ENCODE assay signal across 27 mouse cellular contexts in genomic region chr14:25412811-25413210, GRCm38 (mm10).
"Had no signal": no experiment of that assay in that cellular context is flagged by ENCODE, and none has a peak within 500 bp of the region (broad histone marks: within the 10 kb centered on the region; RNA-seq: fewer than 3 reads in every experiment).

No protein-coding gene starts in this region.

- H3K9me3 ChIP-seq: heart, embryonic 13.5 days; heart, embryonic 15.5 days; hindbrain, embryonic 10.5 days; hindbrain, embryonic 12.5 days; intestine, embryonic 15.5 days; limb, embryonic 13.5 days; limb, embryonic 15.5 days; liver, embryonic 12.5 days had no signal

- H3K27me3 ChIP-seq: heart, embryonic 13.5 days; heart, embryonic 15.5 days; hindbrain, embryonic 12.5 days; intestine, embryonic 15.5 days; limb, embryonic 13.5 days; limb, embryonic 15.5 days; liver, embryonic 12.5 days had no signal

- DNase-seq: gastrocnemius, adult 2 months; gastrocnemius, postnatal 10 days; gastrocnemius, postnatal 25 days; heart, postnatal 4 days; kidney, adult 18-20 months; kidney, adult 9 months; kidney, postnatal 14 days; kidney, postnatal 36 days; layer of hippocampus, adult 9-11 months; layer of hippocampus, postnatal 36 days; left cerebral cortex, postnatal 4 days; lung, adult 18-20 months had no signal

- H3K36me3 ChIP-seq: heart, embryonic 13.5 days; heart, embryonic 15.5 days; hindbrain, embryonic 10.5 days; hindbrain, embryonic 12.5 days; intestine, embryonic 15.5 days; limb, embryonic 13.5 days; limb, embryonic 15.5 days; liver, embryonic 12.5 days had no signal

- H3K4me2 ChIP-seq: heart, embryonic 11.5 days; heart, embryonic 13.5 days; heart, embryonic 15.5 days; hindbrain, embryonic 12.5 days; hindbrain, embryonic 14.5 days; intestine, embryonic 15.5 days; limb, embryonic 13.5 days; limb, embryonic 15.5 days; liver, embryonic 12.5 days had no signal

- H3K27ac ChIP-seq: gastrocnemius, adult 2 months; heart, embryonic 13.5 days; heart, embryonic 15.5 days; hindbrain, embryonic 10.5 days; hindbrain, embryonic 12.5 days; hindbrain, embryonic 14.5 days; intestine, embryonic 15.5 days; kidney, postnatal 0 days; limb, embryonic 13.5 days; limb, embryonic 15.5 days; liver, embryonic 12.5 days; liver, embryonic 14.5 days had no signal

- H3K9ac ChIP-seq: heart, embryonic 13.5 days; heart, embryonic 15.5 days; hindbrain, embryonic 12.5 days; hindbrain, embryonic 14.5 days; intestine, embryonic 15.5 days; limb, embryonic 13.5 days; limb, embryonic 15.5 days; liver, embryonic 12.5 days; liver, embryonic 14.5 days had no signal

- H3K4me3 ChIP-seq: gastrocnemius, adult 2 months; heart, embryonic 13.5 days; heart, embryonic 15.5 days; hindbrain, embryonic 10.5 days; hindbrain, embryonic 12.5 days; intestine, embryonic 15.5 days; limb, embryonic 13.5 days; limb, embryonic 15.5 days; liver, embryonic 12.5 days had no signal

- ATAC-seq: hindbrain, embryonic 16.5 days; inflammation-experienced regulatory T-cells, adult 6 months; intestine, embryonic 15.5 days; intestine, postnatal 0 days; liver, embryonic 12.5 days had no signal

- H3K4me1 ChIP-seq: intestine, embryonic 15.5 days; limb, embryonic 15.5 days; liver, embryonic 12.5 days had no signal
